Mouse (Mus musculus) hematopoietic multipotent progenitor cell, adult 10-12 weeks (in vitro differentiated cells): Measurements from ENCODE around the gene BC005561. TPM values are rescaled to one million over a fixed set of nuclear protein-coding genes. Genes with fewer than 3 reads are reported as not detected.

Source experiments
- polyA plus RNA-seq: library from polyadenylated mRNA; stranded (reverse); fragments of >175 nt; gene quantifications from 2 replicates; pipeline ENCODE4 v1.2.3, GENCODE M21; 2012; ENCODE audit warnings: low replicate concordance

Gene BC005561
- 1.3 and 1.5 TPM in 2 replicates for polyA plus RNA-seq

DNA sequence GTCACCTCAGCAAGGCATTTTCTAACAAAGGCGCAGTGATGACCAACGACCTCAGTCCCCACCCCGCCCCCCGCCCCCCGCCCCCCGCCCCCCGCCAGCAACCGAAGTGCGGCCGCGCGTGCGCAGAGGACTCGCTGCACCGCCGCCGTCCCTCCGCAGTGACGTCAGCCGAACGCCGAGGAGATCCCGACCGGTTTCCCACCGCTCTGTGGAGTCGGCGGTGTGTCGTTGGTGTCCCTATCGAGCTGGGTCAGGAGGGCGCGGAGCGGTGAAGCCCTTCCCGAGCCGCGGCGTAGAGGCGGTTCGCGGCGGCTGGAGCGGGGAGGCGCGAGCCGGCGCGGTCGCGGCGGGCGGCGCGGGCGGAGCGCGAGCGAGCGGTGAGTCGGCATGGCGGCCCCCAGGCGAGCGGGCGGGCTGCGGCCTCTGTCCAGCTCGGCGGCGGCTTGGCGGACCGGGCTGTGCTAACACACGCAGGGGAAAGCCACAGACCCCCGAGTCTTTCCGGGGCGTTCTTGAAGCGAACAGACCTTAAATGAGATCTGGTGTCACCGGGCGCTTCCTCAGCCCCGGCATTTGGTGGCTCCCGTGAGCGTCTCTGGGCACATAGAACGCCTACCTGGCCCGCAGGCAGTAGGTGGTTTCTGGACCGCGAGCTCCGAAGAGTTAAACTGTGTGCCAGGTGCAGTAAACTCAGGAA, at the start of gene BC005561:
BC005561 (plus strand) TSS at position 158 of the 697 bp plus-strand sequence.

GRCm38 (mm10) chr5:104458832-104459705, 49.1 kb upstream of the BC005561 start, which contains the start of gene Pkd2:
Gene Pkd2, plus strand, starts transcription at chr5:104459450.

Other genes starting within 250 kb of the BC005561 start
- not detected in 2 replicates for gene Ibsp, start 209.2 kb upstream of the BC005561 start, polyA plus RNA-seq
- not detected in 2 replicates for gene Mepe, start 183.0 kb upstream of the BC005561 start, polyA plus RNA-seq
- gene Spp1, start 73.2 kb upstream of the BC005561 start, polyA plus RNA-seq, result 0.08 TPM in 1 of 2 replicates, not detected in the other
- 1.00 and 2.9 TPM in 2 replicates for gene Pkd2, start 48.9 kb upstream of the BC005561 start, polyA plus RNA-seq